Mouse (Mus musculus): ENCODE measurements around the gene Eno3. TPM values are rescaled to one million over a fixed set of nuclear protein-coding genes. Genes with fewer than 3 reads are reported as not detected.

Eno3 gene
- 19.6 and 97.3 TPM in 2 replicates for polyA plus RNA-seq (2012; rRNA removed)

- DNase-seq: no peak
- TF ChIP-seq CTCF (IDR thresholded peaks at IDR 0.05; ENCODE audit: insufficient read depth, low read length) (no peak), POLR2A (IDR thresholded peaks at IDR 0.05; ENCODE audit: borderline replicate concordance, extremely low read depth, low read depth, low read length) (no peak)
- Histone ChIP-seq H3K4me3 (replicated peaks; ENCODE audit: extremely low read depth, low read depth, low read length) (peak within 1 kb of the TSS; percentile 61), H3K4me1 (ENCODE audit: control insufficient read depth, insufficient read depth, low read length) (peaks cover 17% of the 10 kb centered on the region)
- WGBS: 50% methylated on average over 3 of the region's 3 CpGs
These were observed at the start of gene Eno3 for GRCm38 (mm10) chr11:70656964-70657363. Gene Eno3 (plus strand): TSS chr11:70657202.

DNA sequence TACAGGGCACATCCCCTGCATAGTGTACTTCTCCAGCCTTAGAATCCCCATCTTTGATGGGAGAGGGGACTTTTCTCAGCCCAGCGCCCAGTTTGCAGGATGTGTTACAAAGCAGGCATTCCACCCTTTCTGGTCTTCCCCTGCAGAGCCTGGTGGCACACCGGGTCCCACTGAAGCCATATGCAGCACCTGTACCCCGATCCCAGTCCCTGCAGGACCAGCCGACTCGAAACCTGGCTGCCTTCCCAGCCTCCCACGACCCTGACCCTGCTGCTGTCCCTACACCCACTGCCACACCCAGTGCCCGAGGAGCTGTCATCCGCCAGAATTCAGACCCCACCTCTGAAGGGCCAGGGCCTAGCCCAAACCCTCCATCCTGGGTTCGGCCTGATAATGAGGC is 49.4 kb upstream of the Eno3 start:
- TF ChIP-seq CTCF (IDR thresholded peaks at IDR 0.05; ENCODE audit: insufficient read depth, low read length): no peak
- no peak for TF ChIP-seq POLR2A (IDR thresholded peaks at IDR 0.05; ENCODE audit: borderline replicate concordance, extremely low read depth, low read depth, low read length)
- H3K4me1 ChIP-seq (ENCODE audit: control insufficient read depth, insufficient read depth, low read length): no peaks in the 10 kb centered on the region
- 82% methylated on average over 9 of the region's 9 CpGs for WGBS
- no peak for DNase-seq
- no peak overlapping the region for H3K4me3 ChIP-seq (replicated peaks; ENCODE audit: extremely low read depth, low read depth, low read length)

- Histone ChIP-seq H3K4me1 (ENCODE audit: control insufficient read depth, insufficient read depth, low read length) (no peaks in the 10 kb centered on the region), H3K4me3 (replicated peaks; ENCODE audit: extremely low read depth, low read depth, low read length) (no peak overlapping the region)
- WGBS: 90% methylated on average over 26 of the region's 26 CpGs
- no peak for DNase-seq
- TF ChIP-seq POLR2A (IDR thresholded peaks at IDR 0.05; ENCODE audit: borderline replicate concordance, extremely low read depth, low read depth, low read length) (no peak), CTCF (IDR thresholded peaks at IDR 0.05; ENCODE audit: insufficient read depth, low read length) (peak; percentile 30; the same call in 1 of the 2 replicates)
These were observed 48.5 kb upstream of the Eno3 start for GRCm38 (mm10) chr11:70608381-70609066.

DNA sequence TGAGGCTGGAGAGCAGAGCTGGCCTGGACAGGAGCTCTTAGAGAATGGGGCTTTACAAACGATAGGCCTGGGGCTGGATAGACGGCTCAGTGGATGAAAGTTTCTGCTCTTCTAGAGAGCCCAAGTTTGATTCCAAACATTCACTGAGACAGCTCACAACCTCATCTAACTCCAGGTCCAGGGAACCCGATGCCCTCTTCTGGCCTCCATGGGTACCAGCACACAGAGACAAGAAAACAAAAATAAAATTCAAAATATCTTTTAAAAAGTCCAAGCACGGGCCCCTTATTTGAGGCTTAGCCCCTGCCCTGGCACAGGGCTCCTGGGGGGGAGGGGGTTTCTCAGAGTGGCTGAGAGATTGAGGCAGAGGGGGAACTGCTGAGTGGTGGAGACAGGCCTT is 46.2 kb upstream of the Eno3 start:
- H3K4me3 ChIP-seq (replicated peaks; ENCODE audit: extremely low read depth, low read depth, low read length): no peak overlapping the region
- no peak for DNase-seq
- TF ChIP-seq CTCF (IDR thresholded peaks at IDR 0.05; ENCODE audit: insufficient read depth, low read length): no peak
- TF ChIP-seq POLR2A (IDR thresholded peaks at IDR 0.05; ENCODE audit: borderline replicate concordance, extremely low read depth, low read depth, low read length): no peak
- no peaks in the 10 kb centered on the region for H3K4me1 ChIP-seq (ENCODE audit: control insufficient read depth, insufficient read depth, low read length)
- WGBS: 88% methylated on average over 4 of the region's 4 CpGs

GRCm38 (mm10) chr11:70612505-70612904 is 44.5 kb upstream of the Eno3 start:
- 79% methylated on average over 7 of the region's 7 CpGs for WGBS
- H3K4me3 ChIP-seq (replicated peaks; ENCODE audit: extremely low read depth, low read depth, low read length): no peak overlapping the region
- no peak for DNase-seq
- H3K4me1 ChIP-seq (ENCODE audit: control insufficient read depth, insufficient read depth, low read length): no peaks in the 10 kb centered on the region
- TF ChIP-seq POLR2A (IDR thresholded peaks at IDR 0.05; ENCODE audit: borderline replicate concordance, extremely low read depth, low read depth, low read length): no peak
- no peak for TF ChIP-seq CTCF (IDR thresholded peaks at IDR 0.05; ENCODE audit: insufficient read depth, low read length)

GRCm38 (mm10) chr11:70615074-70615473 is 41.9 kb upstream of the Eno3 start:
- WGBS: 3% methylated on average over 17 of the region's 17 CpGs
- H3K4me3 ChIP-seq (replicated peaks; ENCODE audit: extremely low read depth, low read depth, low read length): peak overlapping the region; percentile 50
- no peaks in the 10 kb centered on the region for H3K4me1 ChIP-seq (ENCODE audit: control insufficient read depth, insufficient read depth, low read length)
- TF ChIP-seq POLR2A (IDR thresholded peaks at IDR 0.05; ENCODE audit: borderline replicate concordance, extremely low read depth, low read depth, low read length): peak; percentile 51; the same call in 1 of the 2 replicates
- no peak for TF ChIP-seq CTCF (IDR thresholded peaks at IDR 0.05; ENCODE audit: insufficient read depth, low read length)
- peak; percentile 73 for DNase-seq

- peak within 1 kb of the TSS; percentile 50 for H3K4me3 ChIP-seq (replicated peaks; ENCODE audit: extremely low read depth, low read depth, low read length)
- WGBS: 22% methylated on average over 21 of the region's 21 CpGs
- no peaks in the 10 kb centered on the region for H3K4me1 ChIP-seq (ENCODE audit: control insufficient read depth, insufficient read depth, low read length)
- no peak for TF ChIP-seq CTCF (IDR thresholded peaks at IDR 0.05; ENCODE audit: insufficient read depth, low read length)
- TF ChIP-seq POLR2A (IDR thresholded peaks at IDR 0.05; ENCODE audit: borderline replicate concordance, extremely low read depth, low read depth, low read length): no peak
- DNase-seq: no peak
These were observed 41.4 kb upstream of the Eno3 start, which contains the start of gene 4930544D05Rik for GRCm38 (mm10) chr11:70615516-70616093. Gene 4930544D05Rik (plus strand): TSS chr11:70615848.

DNA sequence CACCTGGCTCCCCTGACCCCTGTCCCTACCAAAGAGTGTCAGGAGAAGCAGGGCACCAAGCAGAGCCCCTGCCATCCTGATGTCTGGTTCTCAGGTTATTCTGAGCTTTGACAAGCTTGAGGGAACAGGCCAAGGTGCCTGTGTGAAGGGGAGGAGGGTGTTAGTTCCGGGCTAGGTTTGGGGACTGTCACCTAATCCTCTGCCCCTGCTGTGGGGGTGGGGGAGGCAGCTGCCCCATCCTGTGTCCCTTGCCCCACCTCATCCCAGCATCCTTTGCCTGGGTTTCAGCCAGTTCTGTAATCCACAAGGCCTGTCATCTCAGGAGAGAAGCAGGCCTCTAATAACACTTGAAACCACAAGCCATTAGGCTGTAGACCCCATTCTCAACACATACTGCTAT is 37.9 kb upstream of the Eno3 start, which contains the start of gene Chrne:
TSS of gene Chrne (minus strand) at position 116 of the 400 bp plus-strand sequence.
- Histone ChIP-seq H3K4me1 (ENCODE audit: control insufficient read depth, insufficient read depth, low read length) (no peaks in the 10 kb centered on the region), H3K4me3 (replicated peaks; ENCODE audit: extremely low read depth, low read depth, low read length) (no peak within 1 kb of the TSS)
- WGBS: 21% methylated on average over 1 of the region's 1 CpGs
- TF ChIP-seq POLR2A (IDR thresholded peaks at IDR 0.05; ENCODE audit: borderline replicate concordance, extremely low read depth, low read depth, low read length) (no peak), CTCF (IDR thresholded peaks at IDR 0.05; ENCODE audit: insufficient read depth, low read length) (no peak)
- no peak for DNase-seq

GRCm38 (mm10) chr11:70621972-70622814 is 34.8 kb upstream of the Eno3 start:
- no peaks in the 10 kb centered on the region for H3K4me1 ChIP-seq (ENCODE audit: control insufficient read depth, insufficient read depth, low read length)
- TF ChIP-seq CTCF (IDR thresholded peaks at IDR 0.05; ENCODE audit: insufficient read depth, low read length) (no peak), POLR2A (IDR thresholded peaks at IDR 0.05; ENCODE audit: borderline replicate concordance, extremely low read depth, low read depth, low read length) (no peak)
- DNase-seq: no peak
- 29% methylated on average over 7 of the region's 7 CpGs for WGBS
- H3K4me3 ChIP-seq (replicated peaks; ENCODE audit: extremely low read depth, low read depth, low read length): no peak overlapping the region
